ENCODE assay signal across 9 mouse cellular contexts in genomic region chr9:102977791-102978492, GRCm38 (mm10). TPM values are rescaled to one million over a fixed set of nuclear protein-coding genes. Genes with fewer than 3 reads are reported as not detected.
DNase-seq lines count a peak whose midpoint lies in the region; ATAC-seq lines count a peak whose summit lies in the region.
"Had no signal": no experiment of that assay in that cellular context is flagged by ENCODE, and none has a peak within 500 bp of the region (broad histone marks: within the 10 kb centered on the region; RNA-seq: fewer than 3 reads in every experiment).

No protein-coding gene starts in this region.

- WGBS in stomach, embryonic 15.5 days: 43% methylated on average over 9 of the region's 9 CpGs
- WGBS in midbrain, embryonic 10.5 days: 75% methylated on average over 9 of the region's 9 CpGs

- H3K36me3 ChIP-seq in stomach, embryonic 15.5 days: no peaks in the 10 kb centered on the region
- H3K36me3 ChIP-seq in midbrain, embryonic 10.5 days: no peaks in the 10 kb centered on the region
- H3K36me3 ChIP-seq: heart, embryonic 15.5 days had no signal

- no peaks in the 10 kb centered on the region for H3K27me3 ChIP-seq in stomach, embryonic 15.5 days (replicated peaks)
- H3K27me3 ChIP-seq in midbrain, embryonic 10.5 days (ENCODE audit: low read depth, poor library complexity, severe bottlenecking): no peaks in the 10 kb centered on the region
- H3K27me3 ChIP-seq: heart, embryonic 15.5 days had no signal

- peak; percentile 9; the same call in 1 of the 2 replicates for ATAC-seq in stomach, embryonic 15.5 days (ENCODE audit: insufficient read depth, low FRiP score, low read depth)

- no peak overlapping the region for H3K9ac ChIP-seq in stomach, embryonic 15.5 days
- H3K9ac ChIP-seq: heart, embryonic 15.5 days had no signal

- H3K27ac ChIP-seq in stomach, embryonic 15.5 days: peak overlapping the region; percentile 63
- no peak overlapping the region for H3K27ac ChIP-seq in midbrain, embryonic 10.5 days (replicated peaks)
- H3K27ac ChIP-seq: heart, embryonic 15.5 days had no signal

- no peak overlapping the region for H3K4me2 ChIP-seq in stomach, embryonic 15.5 days
- H3K4me2 ChIP-seq: heart, embryonic 15.5 days had no signal

- H3K9me3 ChIP-seq in stomach, embryonic 15.5 days: no peaks in the 10 kb centered on the region
- H3K9me3 ChIP-seq in midbrain, embryonic 10.5 days (replicated peaks): no peaks in the 10 kb centered on the region
- H3K9me3 ChIP-seq: heart, embryonic 15.5 days had no signal

- H3K4me3 ChIP-seq in stomach, embryonic 15.5 days (replicated peaks): no peak overlapping the region
- no peak overlapping the region for H3K4me3 ChIP-seq in midbrain, embryonic 10.5 days
- H3K4me3 ChIP-seq: heart, embryonic 15.5 days had no signal

- peaks cover 8% of the 10 kb centered on the region; the same call in 1 of the 2 replicates for H3K4me1 ChIP-seq in stomach, embryonic 15.5 days
- peaks cover 23% of the 10 kb centered on the region for H3K4me1 ChIP-seq in midbrain, embryonic 10.5 days

- DNase-seq in ovary, postnatal 36 days (ENCODE audit: low spot score): peak; percentile 21
- no peak for DNase-seq in ovary, postnatal 14 days (ENCODE audit: low spot score)
- DNase-seq in gastrocnemius, postnatal 4 days (ENCODE audit: low spot score in 2 of 2): peak; percentile 30 to 64
- DNase-seq in kidney, postnatal 14 days: peak; percentile 78
- no peak for DNase-seq in yolk sac, embryonic 10.5 days (ENCODE audit: low spot score)
- no peak for DNase-seq in cerebellum, adult 9-11 months
- no peak for DNase-seq in midbrain, embryonic 10.5 days (ENCODE audit: low spot score)

RNA-seq across cellular contexts. Expression of gene Slco2a1, which starts 10.6 kb away (rescaled TPM):
- total RNA-seq in gastrocnemius, postnatal 4 days (2021): 1 to 10 TPM in 1 of 2 experiments, under 1 TPM in 1; 0.93 to 1.9 TPM
- 12.1 and 13.9 TPM in 2 replicates for polyA plus RNA-seq in stomach, embryonic 15.5 days (2015; fragmentation: Nextera tagmentation; extraction: Ambion mirVana)
- 0.17 and 0.25 TPM in 2 replicates for polyA plus RNA-seq in midbrain, embryonic 10.5 days (2016; fragmentation: Nextera tagmentation; extraction: Ambion mirVana)

Comparison
In these comparisons a context has a peak if more than half of its experiments do, and no peak if none do; other contexts are left out.
1. DNase-seq: peak in ovary, postnatal 36 days (single experiment), gastrocnemius, postnatal 4 days (2 of 2) and kidney, postnatal 14 days (single experiment); none in ovary, postnatal 14 days (single experiment), yolk sac, embryonic 10.5 days (single experiment), cerebellum, adult 9-11 months (single experiment) and midbrain, embryonic 10.5 days (single experiment).
2. RNA of gene Slco2a1, which starts 10.6 kb away (polyA plus RNA-seq): 12.1 to 13.9 TPM in stomach, embryonic 15.5 days; 0.17 to 0.25 TPM in midbrain, embryonic 10.5 days; every median in the first group is over 10 times any median in the second.